Comparison of ENCODE assay signal across 14 mouse cellular contexts in genomic region chr7:43712267-43712666, GRCm38 (mm10). TPM values are rescaled to one million over a fixed set of nuclear protein-coding genes. Genes with fewer than 3 reads are reported as not detected.
DNase-seq lines count a peak whose midpoint lies in the region; ATAC-seq lines count a peak whose summit lies in the region.
"Had no signal": no experiment of that assay in that cellular context is flagged by ENCODE, and none has a peak within 500 bp of the region (broad histone marks: within the 10 kb centered on the region; RNA-seq: fewer than 3 reads in every experiment).

Gene Klk13 (plus strand): TSS chr7:43712567.

- H3K9ac ChIP-seq in forebrain, embryonic 16.5 days (replicated peaks; ENCODE audit: low read depth, low read length): no peak within 1 kb of the TSS
- no peak within 1 kb of the TSS for H3K9ac ChIP-seq in kidney, embryonic 15.5 days
- no peak within 1 kb of the TSS for H3K9ac ChIP-seq in forebrain, embryonic 13.5 days
- H3K9ac ChIP-seq: liver, embryonic 14.5 days had no signal

- WGBS in forebrain, embryonic 10.5 days: 55% methylated on average over 4 of the region's 4 CpGs
- 54% methylated on average over 4 of the region's 4 CpGs for WGBS in forebrain, embryonic 16.5 days
- WGBS in kidney, embryonic 15.5 days: 58% methylated on average over 4 of the region's 4 CpGs
- 61% methylated on average over 4 of the region's 4 CpGs for WGBS in forebrain, embryonic 13.5 days

- H3K4me3 ChIP-seq in forebrain, embryonic 10.5 days: peak within 1 kb of the TSS; percentile 27
- H3K4me3 ChIP-seq in forebrain, embryonic 16.5 days (replicated peaks; ENCODE audit: low read length): no peak within 1 kb of the TSS
- H3K4me3 ChIP-seq in kidney, embryonic 15.5 days (replicated peaks): no peak within 1 kb of the TSS
- no peak within 1 kb of the TSS for H3K4me3 ChIP-seq in forebrain, embryonic 13.5 days

- H3K9me3 ChIP-seq in forebrain, embryonic 10.5 days: no peaks in the 10 kb centered on the region
- no peaks in the 10 kb centered on the region for H3K9me3 ChIP-seq in forebrain, embryonic 16.5 days (ENCODE audit: control insufficient read depth, low read length)
- H3K9me3 ChIP-seq in kidney, embryonic 15.5 days (replicated peaks): no peaks in the 10 kb centered on the region
- H3K9me3 ChIP-seq in forebrain, embryonic 13.5 days (replicated peaks): no peaks in the 10 kb centered on the region
- H3K9me3 ChIP-seq: G1E had no signal

- H3K36me3 ChIP-seq in forebrain, embryonic 10.5 days (replicated peaks): no peaks in the 10 kb centered on the region
- H3K36me3 ChIP-seq in forebrain, embryonic 16.5 days (ENCODE audit: control insufficient read depth, insufficient read depth): no peaks in the 10 kb centered on the region
- no peaks in the 10 kb centered on the region for H3K36me3 ChIP-seq in kidney, embryonic 15.5 days
- H3K36me3 ChIP-seq in forebrain, embryonic 13.5 days (ENCODE audit: poor library complexity, severe bottlenecking): no peaks in the 10 kb centered on the region
- H3K36me3 ChIP-seq: G1E had no signal

- H3K4me1 ChIP-seq in forebrain, embryonic 10.5 days: peaks cover 18% of the 10 kb centered on the region
- H3K4me1 ChIP-seq in forebrain, embryonic 16.5 days (replicated peaks; ENCODE audit: control insufficient read depth, insufficient read depth, low read length): no peaks in the 10 kb centered on the region
- H3K4me1 ChIP-seq in kidney, embryonic 15.5 days: peaks cover 17% of the 10 kb centered on the region
- 0 out of 2 replicates have a peak, but pooled peaks cover 3% of the 10 kb centered on the region for H3K4me1 ChIP-seq in forebrain, embryonic 13.5 days

- H3K27me3 ChIP-seq in forebrain, embryonic 10.5 days (ENCODE audit: poor library complexity, severe bottlenecking): peaks cover 7% of the 10 kb centered on the region; the same call in 1 of the 2 replicates
- no peaks in the 10 kb centered on the region for H3K27me3 ChIP-seq in forebrain, embryonic 16.5 days (replicated peaks; ENCODE audit: control insufficient read depth, insufficient read depth, low read length)
- 0 out of 2 replicates have a peak, but pooled peaks cover 4% of the 10 kb centered on the region for H3K27me3 ChIP-seq in kidney, embryonic 15.5 days
- H3K27me3 ChIP-seq in forebrain, embryonic 13.5 days: 0 out of 2 replicates have a peak, but pooled peaks cover 7% of the 10 kb centered on the region

- H3K27ac ChIP-seq in forebrain, embryonic 10.5 days: no peak within 1 kb of the TSS
- no peak within 1 kb of the TSS for H3K27ac ChIP-seq in forebrain, embryonic 16.5 days (ENCODE audit: low read length)
- H3K27ac ChIP-seq in kidney, embryonic 15.5 days: no peak within 1 kb of the TSS
- no peak within 1 kb of the TSS for H3K27ac ChIP-seq in forebrain, embryonic 13.5 days
- H3K27ac ChIP-seq: liver, embryonic 14.5 days had no signal

- no peak within 1 kb of the TSS for H3K4me2 ChIP-seq in forebrain, embryonic 16.5 days (ENCODE audit: low read length)
- H3K4me2 ChIP-seq in kidney, embryonic 15.5 days: peak within 1 kb of the TSS; percentile 44
- no peak within 1 kb of the TSS for H3K4me2 ChIP-seq in forebrain, embryonic 13.5 days

- DNase-seq in forebrain, embryonic 10.5 days (ENCODE audit: extremely low spot score, low spot score): no peak
- DNase-seq in kidney, postnatal 25 days: no peak
- peak; percentile 1 for DNase-seq in retina, postnatal 1 day
- no peak for DNase-seq in retina, embryonic 14.5 days (ENCODE audit: low spot score)
- DNase-seq in left cerebral cortex, adult 11 months (ENCODE audit: low spot score): no peak
- DNase-seq: layer of hippocampus, adult 9-11 months; thymus, adult 18-20 months had no signal

- no peak for ATAC-seq in forebrain, embryonic 16.5 days
- ATAC-seq in kidney, embryonic 15.5 days (replicated peaks; ENCODE audit: low FRiP score): 0 out of 2 replicates have a peak, but pooled peaks have one; percentile 42
- ATAC-seq in forebrain, embryonic 13.5 days: no peak
- ATAC-seq: forebrain, embryonic 14.5 days; intestine, embryonic 16.5 days had no signal

RNA-seq across cellular contexts. Expression of gene Klk13, which starts in this region (rescaled TPM):
- polyA plus RNA-seq in forebrain, embryonic 10.5 days (2016; fragmentation: Nextera tagmentation; extraction: Ambion mirVana): 0.29 and 0.64 TPM in 2 replicates
- not detected in 2 replicates for polyA plus RNA-seq in forebrain, embryonic 16.5 days (2015; fragmentation: Nextera tagmentation; extraction: Ambion mirVana)
- 0.47 and 0.64 TPM in 2 replicates for polyA plus RNA-seq in kidney, embryonic 15.5 days (2015; fragmentation: Nextera tagmentation; extraction: Ambion mirVana)
- not detected in 2 replicates for polyA plus RNA-seq in forebrain, embryonic 13.5 days (2015; fragmentation: Nextera tagmentation; extraction: Ambion mirVana)
- polyA plus RNA-seq: forebrain, embryonic 14.5 days; G1E had no signal

Comparison
In these comparisons a context has a peak if more than half of its experiments do, and no peak if none do; other contexts are left out.
1. Peak in ATAC-seq and H3K4me2 ChIP-seq in kidney, embryonic 15.5 days; RNA of the gene not detected or under 1 TPM.